Mouse (Mus musculus) neural tube, embryonic 13.5 days (tissue): ENCODE data around the gene Dnajb6. TPM values are rescaled to one million over a fixed set of nuclear protein-coding genes. Genes with fewer than 3 reads are reported as not detected.

ENCODE experiments used
- ATAC-seq: fragments of 200-750 bp; cut with Nextera tagmentation; 2 replicates; pipeline ENCODE4 v1.8.0; 2017; ENCODE audit warnings: low read depth, mild to moderate bottlenecking, moderate TSS enrichment, moderate library complexity
- H3K27ac ChIP-seq: fragments of 300-500 bp; sonication (generic); replicated peaks from 2 replicates; pipeline ENCODE4 v1.5.1; 2015; ENCODE audit warnings: moderate library complexity, mild to moderate bottlenecking, inconsistent platforms
- H3K27me3 ChIP-seq: fragments of 300-500 bp; sonication (generic); 2 replicates; pipeline ENCODE4 v1.6.1; 2015; ENCODE audit warnings: mild to moderate bottlenecking, inconsistent platforms
- H3K36me3 ChIP-seq: fragments of 300-500 bp; sonication (generic); 2 replicates; pipeline ENCODE4 v1.6.1; 2015; ENCODE audit warnings: mild to moderate bottlenecking, inconsistent platforms
- H3K4me1 ChIP-seq: fragments of 300-500 bp; sonication (generic); replicated peaks from 2 replicates; pipeline ENCODE4 v1.6.1; 2015; ENCODE audit warnings: inconsistent platforms
- H3K4me2 ChIP-seq: fragments of 300-500 bp; sonication (generic); 2 replicates; pipeline ENCODE4 v1.6.1; 2015; ENCODE audit warnings: inconsistent platforms, mild to moderate bottlenecking, moderate library complexity
- H3K4me3 ChIP-seq: fragments of 300-500 bp; sonication (generic); 2 replicates; pipeline ENCODE4 v1.5.1; 2015; ENCODE audit warnings: mild to moderate bottlenecking, inconsistent platforms
- H3K9ac ChIP-seq: fragments of 300-500 bp; sonication (generic); 2 replicates; pipeline ENCODE4 v1.6.1; 2015; ENCODE audit warnings: moderate library complexity, mild to moderate bottlenecking, inconsistent platforms
- H3K9me3 ChIP-seq: fragments of 300-500 bp; sonication (generic); 2 replicates; pipeline ENCODE4 v1.6.1; 2016; ENCODE audit warnings: inconsistent platforms
- WGBS: fragments of 180-500 bp; shearing (Covaris S2); methylation state at CpG from one replicate; pipeline ENCODE4 v1.1.7; 2015; 5-methylcytosine and 5-hydroxymethylcytosine counted together
- polyA plus RNA-seq: library from polyadenylated mRNA; unstranded; fragments of >200 nt; fragmentation: Nextera tagmentation; extraction: Ambion mirVana; gene quantifications from 2 replicates; pipeline ENCODE4 v1.2.1, GENCODE M21; 2015

Dnajb6 gene
- polyA plus RNA-seq, 1 experiment from 2014 or later, result 306 TPM

DNA sequence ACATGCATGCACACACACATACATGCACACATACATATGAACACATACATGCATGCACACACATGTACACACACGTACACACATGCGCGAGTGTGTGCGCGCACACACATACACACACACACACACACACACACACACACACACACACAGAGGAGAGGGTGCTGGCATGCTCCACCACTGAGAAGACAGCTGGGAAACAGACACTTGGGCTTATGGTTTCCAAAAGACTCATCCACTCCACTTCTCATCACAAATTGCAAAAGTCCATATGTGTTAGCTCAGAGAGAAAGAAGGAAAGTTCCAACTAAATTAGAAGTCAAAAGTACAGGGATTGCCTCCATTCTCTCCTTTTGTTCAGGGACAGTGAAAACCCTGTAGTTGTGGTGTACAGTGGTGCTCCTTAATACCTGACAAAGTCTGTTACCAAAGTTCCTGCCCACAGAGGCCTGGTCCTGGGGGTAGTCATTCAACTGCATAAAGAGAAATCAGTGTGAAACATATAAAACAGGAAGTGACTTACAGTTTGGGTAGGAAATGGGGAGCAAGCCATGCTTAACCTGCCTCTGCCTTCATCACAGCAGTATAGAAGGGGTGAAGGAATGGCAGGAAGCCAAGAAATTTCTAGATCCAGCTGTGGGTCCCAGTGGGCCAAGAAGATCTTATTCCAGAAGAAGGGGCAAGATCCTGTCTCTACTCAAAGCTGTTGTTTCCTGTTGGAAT, 81.2 kb downstream of the Dnajb6 start:
- 100% methylated on average over 5 of the region's 5 CpGs for WGBS
- H3K36me3 ChIP-seq, result no peaks in the 10 kb centered on the region
- no peak overlapping the region for H3K4me3 ChIP-seq
- no peak overlapping the region for H3K9ac ChIP-seq
- no peak overlapping the region for H3K27ac ChIP-seq
- H3K4me1 ChIP-seq, result no peaks in the 10 kb centered on the region
- H3K27me3 ChIP-seq, result no peaks in the 10 kb centered on the region
- H3K9me3 ChIP-seq, result no peaks in the 10 kb centered on the region
- no peak for ATAC-seq
- no peak overlapping the region for H3K4me2 ChIP-seq

DNA sequence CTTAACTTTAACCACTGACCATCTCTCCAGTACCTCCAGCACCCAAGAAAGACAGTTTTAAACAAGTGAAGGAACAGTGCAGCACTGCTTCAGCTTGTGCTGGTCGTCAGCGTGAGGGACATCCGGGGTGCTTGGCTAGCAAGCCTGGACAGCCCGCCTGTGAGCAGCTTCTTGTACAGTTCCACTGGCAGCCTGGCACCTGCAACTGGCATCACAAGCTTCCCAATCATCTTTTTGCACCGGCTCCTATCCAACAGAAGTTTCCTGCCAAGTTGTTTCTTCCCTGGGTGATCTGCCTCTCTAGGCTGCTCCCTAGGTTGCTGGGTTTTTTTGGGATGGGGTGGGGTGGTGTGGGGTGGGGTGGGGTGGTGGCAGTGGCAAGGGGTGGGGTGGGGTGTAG, 81.9 kb downstream of the Dnajb6 start:
- WGBS, result 92% methylated on average over 5 of the region's 5 CpGs
- Histone ChIP-seq H3K9me3 (no peaks in the 10 kb centered on the region), H3K4me1 (no peaks in the 10 kb centered on the region), H3K27me3 (no peaks in the 10 kb centered on the region), H3K4me2 (no peak overlapping the region), H3K9ac (no peak overlapping the region), H3K36me3 (no peaks in the 10 kb centered on the region), H3K4me3 (no peak overlapping the region), H3K27ac (no peak overlapping the region)
- no peak for ATAC-seq

DNA sequence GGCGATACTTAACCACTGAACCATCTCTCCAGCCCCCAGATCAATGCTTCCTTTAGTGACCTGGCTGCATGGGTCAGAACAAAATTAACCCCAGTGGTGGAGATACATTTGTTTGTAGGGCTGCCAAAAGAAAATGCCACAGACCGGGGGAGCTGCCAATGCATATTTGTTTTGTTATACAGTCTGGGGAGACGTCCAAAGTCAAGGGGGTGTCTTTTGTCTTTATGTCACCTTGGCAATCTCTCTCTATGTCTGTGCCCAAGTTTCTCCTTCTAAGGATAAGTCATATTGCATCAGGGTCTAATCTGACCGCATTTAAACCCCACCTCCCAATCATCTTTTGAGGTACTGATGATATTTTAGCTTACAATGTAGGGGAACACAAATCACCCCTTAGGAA, 82.8 kb downstream of the Dnajb6 start:
- Histone ChIP-seq H3K9me3 (no peaks in the 10 kb centered on the region), H3K27me3 (no peaks in the 10 kb centered on the region), H3K36me3 (no peaks in the 10 kb centered on the region), H3K4me1 (no peaks in the 10 kb centered on the region), H3K4me2 (no peak overlapping the region), H3K4me3 (no peak overlapping the region), H3K27ac (no peak overlapping the region), H3K9ac (no peak overlapping the region)
- WGBS, result 89% methylated on average over 4 of the region's 4 CpGs
- ATAC-seq, result no peak

DNA sequence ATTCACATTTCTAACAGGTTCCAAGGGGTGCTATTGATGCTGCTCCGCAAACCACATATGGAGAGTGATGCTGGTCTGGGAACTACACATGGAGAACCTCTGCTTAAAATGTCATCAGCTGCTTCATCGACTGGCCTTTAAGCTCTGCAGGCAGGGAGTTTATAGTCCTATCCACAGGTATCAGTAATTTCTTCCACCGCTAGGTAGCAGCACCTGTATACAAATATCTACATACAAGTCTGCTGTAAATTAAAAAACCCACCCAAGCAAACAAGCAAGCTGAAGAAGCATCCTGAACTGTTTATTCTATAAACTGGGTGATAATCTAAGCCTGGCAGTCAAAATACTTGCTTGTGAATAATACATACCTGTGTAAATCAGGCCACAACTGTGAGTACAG, 89.3 kb downstream of the Dnajb6 start:
- Histone ChIP-seq H3K4me2 (no peak overlapping the region), H3K36me3 (no peaks in the 10 kb centered on the region), H3K4me3 (no peak overlapping the region), H3K9ac (no peak overlapping the region), H3K27ac (no peak overlapping the region), H3K9me3 (no peaks in the 10 kb centered on the region), H3K27me3 (no peaks in the 10 kb centered on the region), H3K4me1 (no peaks in the 10 kb centered on the region)
- ATAC-seq, result no peak
- 43% methylated on average over 3 of the region's 3 CpGs for WGBS

DNA sequence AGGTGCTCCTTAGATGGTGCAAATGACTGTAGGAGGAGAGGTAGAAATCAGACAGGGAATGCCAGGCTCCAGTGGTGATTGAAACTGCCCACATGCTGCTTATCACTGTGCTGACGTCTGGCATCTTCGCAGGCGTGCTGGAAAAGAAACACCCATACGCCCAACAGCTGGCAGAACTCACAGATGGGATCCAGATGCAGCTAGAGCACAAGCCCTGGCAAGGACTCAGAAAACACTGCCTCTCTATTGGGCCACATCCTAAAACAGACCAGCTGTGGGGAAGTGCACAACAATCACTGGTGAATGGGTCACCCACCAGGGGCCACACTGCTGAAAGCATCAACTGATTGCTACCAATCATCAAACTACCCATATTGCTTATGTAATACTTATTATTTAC, 91.3 kb downstream of the Dnajb6 start:
- WGBS, result 77% methylated on average over 4 of the region's 4 CpGs
- Histone ChIP-seq H3K4me2 (no peak overlapping the region), H3K27ac (no peak overlapping the region), H3K4me3 (no peak overlapping the region), H3K36me3 (no peaks in the 10 kb centered on the region), H3K9ac (no peak overlapping the region), H3K9me3 (no peaks in the 10 kb centered on the region), H3K4me1 (no peaks in the 10 kb centered on the region), H3K27me3 (no peaks in the 10 kb centered on the region)
- no peak for ATAC-seq

DNA sequence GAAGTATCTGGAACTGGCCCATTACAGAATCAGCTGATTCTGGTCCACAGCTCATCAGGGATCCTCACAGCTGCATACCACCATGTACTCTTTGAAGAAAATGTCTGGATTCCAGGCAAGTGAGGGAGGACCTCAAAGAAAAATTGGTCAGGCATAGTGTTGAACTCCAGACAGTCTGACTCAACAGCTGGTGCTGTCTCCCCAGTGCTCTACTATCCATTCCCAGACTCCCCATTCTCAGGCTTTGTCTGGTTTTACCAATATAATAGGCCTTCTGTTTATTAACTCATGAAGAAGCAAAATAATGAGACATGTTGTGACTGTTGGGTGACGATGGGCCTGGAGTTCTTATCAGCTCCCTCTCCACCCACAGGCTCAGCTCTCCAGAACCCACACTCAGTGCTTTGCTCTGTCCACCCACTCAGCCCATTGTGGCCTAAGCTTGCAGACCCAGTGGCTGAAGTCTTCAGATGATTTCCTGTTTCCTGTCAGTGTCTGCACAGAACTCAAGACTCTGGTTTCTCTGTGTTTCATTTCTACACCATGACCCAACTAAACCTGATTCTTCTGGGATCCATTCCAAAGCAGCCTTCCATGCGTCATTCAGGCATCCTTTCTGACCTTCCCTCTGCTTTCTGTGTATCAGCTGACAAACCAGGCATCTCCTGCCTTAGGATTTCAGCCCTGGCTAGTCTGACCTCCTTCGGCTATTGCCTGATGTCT, 107.1 kb downstream of the Dnajb6 start:
- ATAC-seq, result no peak
- no peak overlapping the region for H3K27ac ChIP-seq
- H3K9me3 ChIP-seq, result no peaks in the 10 kb centered on the region
- H3K4me1 ChIP-seq, result no peaks in the 10 kb centered on the region
- no peak overlapping the region for H3K4me2 ChIP-seq
- H3K27me3 ChIP-seq, result no peaks in the 10 kb centered on the region
- no peak overlapping the region for H3K4me3 ChIP-seq
- no peak overlapping the region for H3K9ac ChIP-seq
- WGBS, result 71% methylated on average over 3 of the region's 3 CpGs
- no peaks in the 10 kb centered on the region for H3K36me3 ChIP-seq

DNA sequence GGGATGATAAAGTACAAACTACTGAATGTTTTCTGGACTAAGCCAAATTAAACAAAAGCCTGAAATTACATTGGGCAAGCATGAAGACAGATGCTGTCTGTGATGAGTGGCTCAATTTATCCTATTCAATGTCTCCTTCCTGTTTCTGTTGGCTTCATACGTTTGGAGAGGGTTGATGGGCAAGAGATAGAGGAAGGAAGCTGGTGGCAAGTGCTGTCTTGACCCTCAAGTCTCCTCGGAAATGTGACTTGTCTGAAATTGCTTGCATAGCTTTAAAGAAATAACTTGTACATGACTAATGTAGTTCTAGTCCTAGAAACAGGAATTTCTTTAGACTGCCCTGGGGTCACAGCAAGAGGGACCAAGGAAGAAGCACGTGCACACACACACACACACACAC, 109.5 kb downstream of the Dnajb6 start:
- Histone ChIP-seq H3K4me3 (no peak overlapping the region), H3K27me3 (no peaks in the 10 kb centered on the region), H3K4me1 (no peaks in the 10 kb centered on the region), H3K36me3 (no peaks in the 10 kb centered on the region), H3K9me3 (no peaks in the 10 kb centered on the region), H3K9ac (no peak overlapping the region), H3K27ac (no peak overlapping the region), H3K4me2 (no peak overlapping the region)
- ATAC-seq, result no peak
- WGBS, result 76% methylated on average over 3 of the region's 3 CpGs

DNA sequence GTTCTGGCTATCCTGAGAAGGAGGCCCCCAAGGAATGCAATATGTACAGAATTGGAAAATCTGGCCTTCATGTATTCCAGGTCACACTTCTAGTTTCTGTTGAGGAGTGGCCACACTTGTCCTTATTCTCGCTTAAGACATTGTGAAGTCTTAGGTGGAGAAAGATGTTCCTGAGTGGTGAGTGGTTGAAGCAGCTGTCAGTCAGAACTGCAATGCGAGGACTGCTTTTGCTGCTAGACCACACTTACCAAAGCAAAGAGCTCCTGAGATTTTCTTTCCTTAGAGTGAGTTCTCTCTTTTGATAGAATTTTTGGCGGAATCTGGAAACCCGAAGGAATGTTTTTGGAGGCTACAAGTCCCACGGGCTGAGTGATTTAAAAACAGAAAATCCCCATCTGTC, 112.0 kb downstream of the Dnajb6 start:
- ATAC-seq, result no peak
- Histone ChIP-seq H3K9ac (no peak overlapping the region), H3K4me3 (no peak overlapping the region), H3K27ac (no peak overlapping the region), H3K4me1 (no peaks in the 10 kb centered on the region), H3K9me3 (no peaks in the 10 kb centered on the region), H3K36me3 (no peaks in the 10 kb centered on the region), H3K4me2 (no peak overlapping the region), H3K27me3 (no peaks in the 10 kb centered on the region)
- WGBS, result 91% methylated on average over 5 of the region's 5 CpGs

DNA sequence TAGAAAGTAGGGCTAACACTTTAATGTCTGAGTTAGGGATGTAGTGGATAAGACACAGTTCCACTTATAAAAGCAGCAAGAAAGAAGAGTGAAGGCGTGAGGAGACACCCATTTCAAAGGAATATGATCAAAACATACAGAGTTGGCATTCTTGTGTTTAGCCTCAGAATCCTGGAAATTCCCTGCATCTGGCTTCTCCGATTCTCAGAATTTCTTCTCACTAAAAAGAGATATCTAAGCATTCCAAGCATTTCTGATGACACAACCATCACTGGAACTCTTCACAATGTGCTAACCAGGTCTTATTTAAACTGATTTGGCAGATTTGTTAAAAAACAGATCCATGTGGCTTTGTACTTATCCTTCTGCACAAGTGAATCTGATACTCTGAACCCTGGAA, 112.6 kb downstream of the Dnajb6 start:
- 93% methylated on average over 2 of the region's 2 CpGs for WGBS
- no peaks in the 10 kb centered on the region for H3K36me3 ChIP-seq
- no peak overlapping the region for H3K9ac ChIP-seq
- no peak for ATAC-seq
- no peak overlapping the region for H3K27ac ChIP-seq
- no peaks in the 10 kb centered on the region for H3K9me3 ChIP-seq
- H3K27me3 ChIP-seq, result no peaks in the 10 kb centered on the region
- no peak overlapping the region for H3K4me2 ChIP-seq
- no peaks in the 10 kb centered on the region for H3K4me1 ChIP-seq
- no peak overlapping the region for H3K4me3 ChIP-seq

DNA sequence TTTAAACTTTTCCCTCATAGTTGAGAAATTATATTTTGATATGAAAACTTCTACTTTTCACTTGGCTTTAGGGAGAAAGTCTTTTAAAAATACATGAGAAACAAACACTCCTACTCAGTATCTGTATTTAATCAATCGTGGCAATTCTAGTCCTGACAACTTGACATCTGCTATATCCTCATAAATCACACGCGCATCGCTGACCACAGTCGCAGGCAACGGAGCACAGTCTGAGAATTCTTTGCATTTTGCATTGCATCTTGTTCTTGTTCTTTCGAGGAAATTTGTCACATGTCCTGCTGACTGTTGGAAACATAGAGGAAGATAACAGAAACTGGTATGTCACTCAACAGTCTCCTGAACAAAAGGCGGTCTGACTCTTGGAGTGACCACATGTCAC, 116.9 kb downstream of the Dnajb6 start:
- WGBS, result 53% methylated on average over 8 of the region's 8 CpGs
- no peaks in the 10 kb centered on the region for H3K27me3 ChIP-seq

DNA sequence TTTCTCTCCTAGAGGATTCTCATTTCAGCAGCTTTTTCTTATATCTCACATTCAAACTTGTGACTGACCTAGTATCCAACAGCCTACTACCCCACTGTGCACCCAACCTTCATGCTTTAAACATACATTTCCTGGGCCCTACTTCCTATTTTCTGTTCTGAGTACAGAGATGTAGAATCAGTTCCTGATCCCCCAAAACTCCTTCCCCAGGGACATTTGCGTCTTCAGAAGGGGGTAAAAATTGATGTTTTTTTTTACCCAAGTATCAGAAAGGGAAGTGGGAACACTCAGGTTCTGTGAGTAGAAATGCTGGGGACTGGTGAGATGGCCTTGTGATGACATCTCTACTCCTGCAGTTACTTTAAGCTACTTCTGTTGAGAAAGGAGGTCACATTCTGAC, 117.5 kb downstream of the Dnajb6 start:
- Histone ChIP-seq H3K4me1 (no peaks in the 10 kb centered on the region), H3K27me3 (no peaks in the 10 kb centered on the region), H3K4me2 (no peak overlapping the region), H3K9ac (no peak overlapping the region), H3K9me3 (no peaks in the 10 kb centered on the region), H3K27ac (no peak overlapping the region), H3K36me3 (no peaks in the 10 kb centered on the region), H3K4me3 (no peak overlapping the region)
- 86% methylated on average over 1 of the region's 1 CpGs for WGBS
- ATAC-seq, result no peak

More for the DNA sequence above, 116.9 kb downstream of the Dnajb6 start:
- H3K36me3 ChIP-seq, result no peaks in the 10 kb centered on the region
- ATAC-seq, result no peak
- H3K4me1 ChIP-seq, result no peaks in the 10 kb centered on the region
- H3K9me3 ChIP-seq, result no peaks in the 10 kb centered on the region
- H3K27ac ChIP-seq, result no peak overlapping the region
- H3K4me2 ChIP-seq, result no peak overlapping the region
- H3K4me3 ChIP-seq, result no peak overlapping the region
- H3K9ac ChIP-seq, result no peak overlapping the region

DNA sequence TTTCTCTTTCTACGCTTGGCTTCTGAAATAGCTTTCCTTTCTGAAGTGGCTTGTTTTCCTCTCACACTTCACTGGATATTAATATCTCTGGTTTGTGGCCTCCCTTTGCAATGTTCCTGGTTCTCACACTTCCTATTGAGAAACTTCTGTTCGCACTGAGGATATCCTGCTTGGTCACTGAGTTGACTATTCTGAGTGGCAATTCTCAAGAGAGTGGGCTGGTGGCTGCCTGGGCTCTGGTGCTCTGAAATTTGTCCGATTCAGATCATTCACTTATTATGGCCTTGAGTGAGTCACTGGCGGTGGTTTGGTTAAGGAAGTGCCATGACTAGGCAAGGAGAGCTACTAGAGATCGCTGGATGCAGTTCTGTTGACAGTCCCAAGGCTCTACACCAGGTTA, 118.9 kb downstream of the Dnajb6 start:
- H3K4me2 ChIP-seq, result no peak overlapping the region
- H3K27me3 ChIP-seq, result no peaks in the 10 kb centered on the region
- no peak overlapping the region for H3K9ac ChIP-seq
- H3K27ac ChIP-seq, result no peak overlapping the region
- no peaks in the 10 kb centered on the region for H3K9me3 ChIP-seq
- no peak for ATAC-seq
- H3K4me3 ChIP-seq, result no peak overlapping the region
- H3K36me3 ChIP-seq, result no peaks in the 10 kb centered on the region
- H3K4me1 ChIP-seq, result no peaks in the 10 kb centered on the region
- 82% methylated on average over 5 of the region's 5 CpGs for WGBS

DNA sequence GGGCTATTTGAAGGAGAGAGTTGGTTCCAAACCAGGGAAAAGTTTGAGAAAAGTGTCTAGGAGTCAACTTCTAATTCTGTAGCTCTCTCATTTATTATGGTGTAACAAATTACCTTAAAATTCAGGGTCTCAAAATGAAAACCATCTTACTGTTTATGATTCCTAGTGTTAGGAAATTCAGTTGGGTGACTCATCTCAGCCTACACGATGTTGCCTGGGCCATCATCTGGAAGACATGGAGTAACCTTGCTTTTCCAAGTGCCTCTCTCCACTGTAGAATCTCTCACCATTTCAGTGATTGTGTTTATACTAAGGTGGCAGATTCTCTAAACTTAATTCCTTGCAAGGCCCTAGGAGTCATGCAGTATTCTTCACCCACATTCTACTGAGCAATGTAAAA, 119.5 kb downstream of the Dnajb6 start:
- H3K4me3 ChIP-seq, result no peak overlapping the region
- no peaks in the 10 kb centered on the region for H3K9me3 ChIP-seq
- no peak overlapping the region for H3K27ac ChIP-seq
- H3K27me3 ChIP-seq, result no peaks in the 10 kb centered on the region
- no peaks in the 10 kb centered on the region for H3K4me1 ChIP-seq
- H3K4me2 ChIP-seq, result no peak overlapping the region
- H3K36me3 ChIP-seq, result no peaks in the 10 kb centered on the region
- no peak overlapping the region for H3K9ac ChIP-seq
- 83% methylated on average over 1 of the region's 1 CpGs for WGBS
- ATAC-seq, result no peak
